Mouse (Mus musculus) testis, adult 2 months (tissue): ENCODE results near the gene Ndufs8.

ENCODE experiments used
- CTCF ChIP-seq: fragments of 200-500 bp; IDR thresholded peaks from 2 replicates; pipeline ENCODE4 v1.5.1; 2012; ENCODE audit warnings: low read depth, mild to moderate bottlenecking, inconsistent platforms, low read length, moderate library complexity; ENCODE audit not compliant: control insufficient read depth, insufficient read depth, insufficient replicate concordance
- POLR2A ChIP-seq: fragments of 200-500 bp; IDR thresholded peaks from 2 replicates; pipeline ENCODE4 v1.6.1; 2012; ENCODE audit warnings: low read depth, mild to moderate bottlenecking, inconsistent platforms, low read length, moderate library complexity; ENCODE audit not compliant: control insufficient read depth

GRCm38 (mm10) chr19:3903648-3904362, 8.8 kb downstream of the Ndufs8 start:
- no peak for TF ChIP-seq POLR2A
- no peak for TF ChIP-seq CTCF
